Comparison of ENCODE assay signal across 8 mouse cellular contexts in genomic region chr3:67462578-67462977, GRCm38 (mm10). TPM values are rescaled to one million over a fixed set of nuclear protein-coding genes. Genes with fewer than 3 reads are reported as not detected.
A peak's percentile ranks its signal among the peaks of the same experiment; 100 is the strongest.
DNase-seq lines count a peak whose midpoint lies in the region; ATAC-seq and TF ChIP-seq lines count a peak whose summit lies in the region.

No protein-coding gene starts in this region.

- H3K36me3 ChIP-seq in embryonic facial prominence, embryonic 11.5 days (replicated peaks; ENCODE audit: control insufficient read depth, insufficient read depth, low read depth, low read length): no peaks in the 10 kb centered on the region; the same call in 1 of the 2 replicates
- H3K36me3 ChIP-seq in intestine, embryonic 16.5 days (ENCODE audit: control insufficient read depth, insufficient read depth, low read length): peaks cover 13% of the 10 kb centered on the region
- peaks cover 28% of the 10 kb centered on the region for H3K36me3 ChIP-seq in neural tube, embryonic 13.5 days

- no peak for TF ChIP-seq CTCF in layer of hippocampus, adult 2 months (conservative IDR thresholded peaks at IDR 0.05)

- intact Hi-C loops in left cerebral cortex, postnatal 10 days (cut with DNase I): no loop called here

- H3K27ac ChIP-seq in layer of hippocampus, adult 2 months: peak overlapping the region; percentile 79
- H3K27ac ChIP-seq in embryonic facial prominence, embryonic 11.5 days (replicated peaks; ENCODE audit: low read depth, low read length): no peak overlapping the region
- H3K27ac ChIP-seq in intestine, embryonic 16.5 days (ENCODE audit: low read length): no peak overlapping the region
- H3K27ac ChIP-seq in neural tube, embryonic 13.5 days (replicated peaks): peak overlapping the region; percentile 87

- H3K27me3 ChIP-seq in embryonic facial prominence, embryonic 11.5 days (ENCODE audit: control insufficient read depth, insufficient read depth, low read length): no peaks in the 10 kb centered on the region
- H3K27me3 ChIP-seq in intestine, embryonic 16.5 days (replicated peaks; ENCODE audit: control insufficient read depth, insufficient read depth, low read length): no peaks in the 10 kb centered on the region
- no peaks in the 10 kb centered on the region for H3K27me3 ChIP-seq in neural tube, embryonic 13.5 days

- ATAC-seq in embryonic facial prominence, embryonic 11.5 days (replicated peaks; ENCODE audit: insufficient number of reproducible peaks, low FRiP score, low TSS enrichment, low read depth): no peak
- no peak for ATAC-seq in intestine, embryonic 16.5 days
- peak; percentile 23; the same call in 1 of the 2 replicates for ATAC-seq in neural tube, embryonic 13.5 days (ENCODE audit: low read depth)

- H3K4me2 ChIP-seq in embryonic facial prominence, embryonic 11.5 days (ENCODE audit: low read depth, low read length): peak overlapping the region; percentile 82
- H3K4me2 ChIP-seq in intestine, embryonic 16.5 days (ENCODE audit: low read depth, low read length): peak overlapping the region; percentile 77
- peak overlapping the region; percentile 87 for H3K4me2 ChIP-seq in neural tube, embryonic 13.5 days

- H3K9me3 ChIP-seq in embryonic facial prominence, embryonic 11.5 days (replicated peaks; ENCODE audit: control insufficient read depth, low read length): no peaks in the 10 kb centered on the region
- H3K9me3 ChIP-seq in intestine, embryonic 16.5 days (ENCODE audit: control insufficient read depth, low read length): no peaks in the 10 kb centered on the region
- H3K9me3 ChIP-seq in neural tube, embryonic 13.5 days: no peaks in the 10 kb centered on the region

- no peak for DNase-seq in layer of hippocampus, adult 2 months (ENCODE audit: low spot score in 2 of 2)
- no peak for DNase-seq in layer of hippocampus, postnatal 14 days (ENCODE audit: low spot score in 2 of 2)
- DNase-seq in embryonic facial prominence, embryonic 11.5 days (ENCODE audit: low spot score): peak; percentile 10
- DNase-seq in spleen, adult 12 weeks (ENCODE audit: low spot score): no peak
- no peak for DNase-seq in frontal cortex, adult 2 months (ENCODE audit: extremely low spot score in 1 of 2, low spot score in 1 of 2)
- DNase-seq in left cerebral cortex, postnatal 10 days (ENCODE audit: extremely low spot score in 1 of 2, low spot score in 2 of 2): no peak

- H3K4me1 ChIP-seq in embryonic facial prominence, embryonic 11.5 days (ENCODE audit: control insufficient read depth, insufficient read depth, low read length): peaks cover 2% of the 10 kb centered on the region; the same call in 1 of the 2 replicates
- H3K4me1 ChIP-seq in intestine, embryonic 16.5 days (ENCODE audit: control insufficient read depth, insufficient read depth, low read length): peaks cover 8% of the 10 kb centered on the region; the same call in 1 of the 2 replicates
- H3K4me1 ChIP-seq in neural tube, embryonic 13.5 days (replicated peaks): peaks cover 28% of the 10 kb centered on the region

- H3K9ac ChIP-seq in embryonic facial prominence, embryonic 11.5 days (replicated peaks; ENCODE audit: low read length): no peak overlapping the region
- H3K9ac ChIP-seq in intestine, embryonic 16.5 days (ENCODE audit: low read depth, low read length): peak overlapping the region; percentile 82; the same call in 1 of the 2 replicates
- H3K9ac ChIP-seq in neural tube, embryonic 13.5 days: peak overlapping the region; percentile 78

- H3K4me3 ChIP-seq in layer of hippocampus, adult 2 months: peak overlapping the region; percentile 72
- H3K4me3 ChIP-seq in embryonic facial prominence, embryonic 11.5 days (ENCODE audit: low read depth, low read length): peak overlapping the region; percentile 64
- peak overlapping the region; percentile 64 for H3K4me3 ChIP-seq in intestine, embryonic 16.5 days (ENCODE audit: low read length)
- H3K4me3 ChIP-seq in neural tube, embryonic 13.5 days: peak overlapping the region; percentile 54

- WGBS in embryonic facial prominence, embryonic 11.5 days: 60% methylated on average over 10 of the region's 10 CpGs
- 35% methylated on average over 10 of the region's 10 CpGs for WGBS in intestine, embryonic 16.5 days
- 40% methylated on average over 10 of the region's 10 CpGs for WGBS in neural tube, embryonic 13.5 days

RNA-seq across cellular contexts. Expression of gene Lxn, which starts 1.1 kb away (rescaled TPM):
- 10 to 100 TPM; 40.1 to 45.3 TPM for total RNA-seq in layer of hippocampus, adult 2 months (2021)
- 10 to 100 TPM; 45.2 to 51.7 TPM for total RNA-seq in layer of hippocampus, postnatal 14 days (2021)
- 80.1 and 82.1 TPM in 2 replicates for polyA plus RNA-seq in embryonic facial prominence, embryonic 11.5 days (2014; fragmentation: Nextera tagmentation; extraction: Ambion mirVana)
- 97.1 and 102 TPM in 2 replicates for polyA plus RNA-seq in intestine, embryonic 16.5 days (2015; fragmentation: Nextera tagmentation; extraction: Ambion mirVana)
- 295 and 298 TPM in 2 replicates for polyA plus RNA-seq in neural tube, embryonic 13.5 days (2015; fragmentation: Nextera tagmentation; extraction: Ambion mirVana)
- 76.4 and 78.9 TPM in 2 replicates for polyA plus RNA-seq in frontal cortex, adult 2 months (2012; rRNA removed)
- 10 to 100 TPM; 47.7 to 52.1 TPM for total RNA-seq in left cerebral cortex, postnatal 10 days (2021)

RNA-seq across cellular contexts. Expression of gene Gfm1, which starts 32.7 kb away (rescaled TPM):
- 10 to 100 TPM; 53.5 to 57.7 TPM for total RNA-seq in layer of hippocampus, adult 2 months (2021)
- total RNA-seq in layer of hippocampus, postnatal 14 days (2021): 10 to 100 TPM; 52.8 to 55.3 TPM
- 63.8 and 68.0 TPM in 2 replicates for polyA plus RNA-seq in embryonic facial prominence, embryonic 11.5 days (2014; fragmentation: Nextera tagmentation; extraction: Ambion mirVana)
- 57.4 and 62.0 TPM in 2 replicates for polyA plus RNA-seq in intestine, embryonic 16.5 days (2015; fragmentation: Nextera tagmentation; extraction: Ambion mirVana)
- 30.9 and 31.6 TPM in 2 replicates for polyA plus RNA-seq in neural tube, embryonic 13.5 days (2015; fragmentation: Nextera tagmentation; extraction: Ambion mirVana)
- 32.6 and 38.3 TPM in 2 replicates for polyA plus RNA-seq in frontal cortex, adult 2 months (2012; rRNA removed)
- 10 to 100 TPM; 46.3 to 48.6 TPM for total RNA-seq in left cerebral cortex, postnatal 10 days (2021)

RNA-seq across cellular contexts. Expression of gene Rarres1, which starts 52.7 kb away (rescaled TPM):
- total RNA-seq in layer of hippocampus, adult 2 months (2021): 1 to 10 TPM; 1.5 to 1.8 TPM
- 1 to 10 TPM; 2.0 to 2.1 TPM for total RNA-seq in layer of hippocampus, postnatal 14 days (2021)
- 0.52 and 1.6 TPM in 2 replicates for polyA plus RNA-seq in embryonic facial prominence, embryonic 11.5 days (2014; fragmentation: Nextera tagmentation; extraction: Ambion mirVana)
- polyA plus RNA-seq in intestine, embryonic 16.5 days (2015; fragmentation: Nextera tagmentation; extraction: Ambion mirVana): 1.3 and 1.4 TPM in 2 replicates
- polyA plus RNA-seq in neural tube, embryonic 13.5 days (2015; fragmentation: Nextera tagmentation; extraction: Ambion mirVana): 1.5 and 3.7 TPM in 2 replicates
- polyA plus RNA-seq in frontal cortex, adult 2 months (2012; rRNA removed): 1.2 and 1.7 TPM in 2 replicates
- 1 to 10 TPM; 1.5 to 1.6 TPM for total RNA-seq in left cerebral cortex, postnatal 10 days (2021)

Comparison
In these comparisons a context has a peak if more than half of its experiments do, and no peak if none do; other contexts are left out.
1. H3K27ac ChIP-seq: peak in layer of hippocampus, adult 2 months (single experiment) and neural tube, embryonic 13.5 days (single experiment); none in embryonic facial prominence, embryonic 11.5 days (single experiment) and intestine, embryonic 16.5 days (single experiment).
2. Peak in every context shown above with its lines, with median percentiles within 50 percentile points of each other: H3K4me3 ChIP-seq and H3K4me2 ChIP-seq.